Mouse (Mus musculus) small intestine, adult 2 months (tissue): Measurements from ENCODE around the gene Pogk. TPM values are rescaled to one million over a fixed set of nuclear protein-coding genes. Genes with fewer than 3 reads are reported as not detected.

Experiments
- H3K27ac ChIP-seq: fragments of 200-500 bp; 2 replicates; pipeline ENCODE4 v1.5.1; 2012; ENCODE audit warnings: low read depth, low read length, control low read depth, inconsistent platforms; ENCODE audit not compliant: insufficient read depth
- H3K27me3 ChIP-seq: fragments of 200-500 bp; 2 replicates; pipeline ENCODE4 v1.6.1; 2012; ENCODE audit warnings: mild to moderate bottlenecking, moderate library complexity, low read length, inconsistent platforms; ENCODE audit not compliant: control insufficient read depth, insufficient read depth
- H3K36me3 ChIP-seq: fragments of 200-500 bp; 2 replicates; pipeline ENCODE4 v1.6.1; 2012; ENCODE audit warnings: mild to moderate bottlenecking, low read length, control low read depth, inconsistent platforms; ENCODE audit not compliant: control insufficient read depth, insufficient read depth
- H3K4me1 ChIP-seq: fragments of 200-500 bp; 2 replicates; pipeline ENCODE4 v1.6.1; 2012; ENCODE audit warnings: low read length, inconsistent platforms, mixed read lengths; ENCODE audit not compliant: control insufficient read depth, insufficient read depth, insufficient read length
- H3K4me3 ChIP-seq: fragments of 200-500 bp; 2 replicates; pipeline ENCODE4 v1.5.1; 2012; ENCODE audit warnings: low read depth, mild to moderate bottlenecking, control low read depth, inconsistent platforms, low read length, moderate library complexity
- CTCF ChIP-seq: fragments of 200-500 bp; IDR thresholded peaks from 2 replicates; pipeline ENCODE4 v1.5.1; 2012; ENCODE audit warnings: low read depth, mild to moderate bottlenecking, control low read depth, inconsistent platforms, low read length, moderate library complexity, mixed read lengths; ENCODE audit not compliant: insufficient replicate concordance, insufficient read length; ENCODE audit errors: extremely low read depth
- POLR2A ChIP-seq: fragments of 200-500 bp; IDR thresholded peaks from 2 replicates; pipeline ENCODE4 v1.6.1; 2012; ENCODE audit warnings: low read depth, mild to moderate bottlenecking, control low read depth, inconsistent platforms, low read length, moderate library complexity
- WGBS: fragments of 180-500 bp; shearing (Covaris S2); methylation state at CpG from one replicate; pipeline ENCODE4 v1.1.7; 2018; 5-methylcytosine and 5-hydroxymethylcytosine counted together
- polyA plus RNA-seq: library from polyadenylated mRNA; depleted of rRNA; stranded (reverse); fragments of >200 nt; gene quantifications from 2 replicates; pipeline ENCODE4 v1.2.3, GENCODE M21; 2012; rRNA removed

Pogk gene
- 1.4 and 1.7 TPM in 2 replicates for polyA plus RNA-seq

DNA sequence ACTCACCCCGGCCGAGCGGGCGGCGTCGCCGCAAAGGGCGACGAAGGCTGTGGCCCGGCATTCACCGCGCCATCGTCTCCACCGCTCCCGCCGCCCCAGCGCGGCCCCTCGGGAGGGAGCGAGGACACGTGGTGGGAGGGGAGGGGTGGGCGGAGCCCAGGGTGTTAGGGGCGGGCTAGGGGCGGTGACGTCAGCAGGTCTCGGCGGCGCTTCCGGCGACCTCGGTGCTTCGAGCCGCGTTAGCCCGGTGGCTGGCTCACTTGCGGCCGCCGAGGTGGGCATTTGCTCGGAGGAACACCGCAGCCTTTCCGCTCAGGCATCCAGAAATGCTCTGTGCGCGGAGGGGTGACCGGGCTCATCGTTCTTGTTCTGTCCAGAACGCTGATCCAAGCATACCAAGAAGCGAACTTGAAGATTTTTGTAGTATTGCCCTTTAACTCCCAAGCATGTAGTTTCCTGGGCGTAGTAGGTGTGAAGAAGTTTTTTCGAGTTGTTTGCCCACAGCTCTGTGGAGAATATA lies at the start of gene Pogk:
TSS of gene Pogk (minus strand) at position 163 of the 520 bp plus-strand sequence.
- Histone ChIP-seq H3K27me3 (no peaks in the 10 kb centered on the region), H3K4me3 (peak within 1 kb of the TSS; percentile 76), H3K27ac (no peak within 1 kb of the TSS), H3K36me3 (no peaks in the 10 kb centered on the region), H3K4me1 (no peaks in the 10 kb centered on the region)
- TF ChIP-seq CTCF (no peak), POLR2A (no peak; the same call in 1 of the 2 replicates)
- 2% methylated on average over 37 of the region's 49 CpGs for WGBS

- TF ChIP-seq CTCF (no peak), POLR2A (no peak)
- Histone ChIP-seq H3K27ac (no peak overlapping the region), H3K36me3 (no peaks in the 10 kb centered on the region), H3K4me1 (no peaks in the 10 kb centered on the region), H3K4me3 (no peak overlapping the region), H3K27me3 (no peaks in the 10 kb centered on the region)
- WGBS = 87% methylated on average over 3 of the region's 3 CpGs
These were observed 32.3 kb upstream of the Pogk start for GRCm38 (mm10) chr1:166441992-166442391.

- no peaks in the 10 kb centered on the region for H3K4me1 ChIP-seq
- H3K36me3 ChIP-seq = no peaks in the 10 kb centered on the region
- H3K27me3 ChIP-seq = no peaks in the 10 kb centered on the region; the same call in 1 of the 2 replicates
- no peak overlapping the region for H3K4me3 ChIP-seq
- H3K27ac ChIP-seq = no peak overlapping the region
- no peak for TF ChIP-seq POLR2A
- no peak for TF ChIP-seq CTCF
- WGBS = 55% methylated on average over 6 of the region's 6 CpGs
These were observed 29.8 kb upstream of the Pogk start for GRCm38 (mm10) chr1:166439426-166439825.

- WGBS = 40% methylated on average over 10 of the region's 10 CpGs
- H3K27ac ChIP-seq = no peak overlapping the region
- no peaks in the 10 kb centered on the region for H3K36me3 ChIP-seq
- H3K4me1 ChIP-seq = no peaks in the 10 kb centered on the region
- H3K4me3 ChIP-seq = no peak overlapping the region
- H3K27me3 ChIP-seq = no peaks in the 10 kb centered on the region
- no peak for TF ChIP-seq CTCF
- no peak for TF ChIP-seq POLR2A
These were observed 20.3 kb upstream of the Pogk start for GRCm38 (mm10) chr1:166429809-166430431.

GRCm38 (mm10) chr1:166429053-166429452 lies 19.4 kb upstream of the Pogk start:
- Histone ChIP-seq H3K27me3 (no peaks in the 10 kb centered on the region), H3K4me1 (no peaks in the 10 kb centered on the region), H3K27ac (no peak overlapping the region), H3K36me3 (no peaks in the 10 kb centered on the region), H3K4me3 (no peak overlapping the region)
- 59% methylated on average over 3 of the region's 3 CpGs for WGBS
- TF ChIP-seq POLR2A (no peak), CTCF (no peak)

DNA sequence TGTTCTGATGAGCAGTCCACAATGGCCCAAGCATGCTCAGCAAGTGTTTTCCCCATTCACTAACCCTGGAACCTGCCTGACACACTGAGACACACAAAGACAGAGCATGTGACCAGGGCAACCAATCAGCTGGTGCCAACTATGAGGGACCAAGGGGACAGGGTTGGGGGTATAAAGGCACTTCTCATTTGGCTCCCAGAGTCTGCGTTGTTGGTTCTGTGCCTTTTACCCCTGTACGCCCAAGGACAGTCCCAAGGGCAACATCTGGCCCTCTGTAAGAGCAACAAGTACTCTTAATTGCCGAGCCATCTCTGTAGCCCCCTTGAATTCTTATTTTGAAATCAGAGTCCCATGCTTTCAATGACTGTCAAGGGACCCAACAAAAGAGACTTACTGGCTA lies 2.6 kb upstream of the Pogk start:
- WGBS = 96% methylated on average over 3 of the region's 3 CpGs
- Histone ChIP-seq H3K27me3 (no peaks in the 10 kb centered on the region), H3K4me1 (no peaks in the 10 kb centered on the region), H3K36me3 (no peaks in the 10 kb centered on the region), H3K4me3 (no peak overlapping the region), H3K27ac (no peak overlapping the region)
- TF ChIP-seq CTCF = no peak
- no peak for TF ChIP-seq POLR2A

DNA sequence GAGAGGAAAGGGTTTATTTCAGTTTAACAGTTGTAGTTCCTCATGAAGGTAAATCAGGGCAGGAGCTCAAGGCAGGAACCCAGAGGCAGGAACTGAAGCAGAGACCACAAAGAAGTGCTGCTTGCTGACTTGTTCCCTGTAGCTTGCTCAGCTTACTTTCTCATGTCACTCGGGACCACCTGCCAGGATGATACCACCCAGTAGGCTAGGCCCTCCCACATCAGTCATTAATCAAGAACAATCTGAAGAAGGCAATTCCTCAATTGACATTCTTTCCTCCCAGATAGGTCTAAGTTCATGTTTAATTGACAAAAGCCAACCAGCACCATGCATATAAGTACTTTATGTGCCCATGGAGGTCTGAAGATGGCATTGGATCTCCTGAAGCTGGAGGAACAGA lies 1.9 kb upstream of the Pogk start:
- TF ChIP-seq POLR2A = no peak
- no peak for TF ChIP-seq CTCF
- H3K4me1 ChIP-seq = no peaks in the 10 kb centered on the region
- 91% methylated on average over 1 of the region's 1 CpGs for WGBS
- no peaks in the 10 kb centered on the region for H3K27me3 ChIP-seq
- no peaks in the 10 kb centered on the region for H3K36me3 ChIP-seq
- no peak overlapping the region for H3K27ac ChIP-seq
- H3K4me3 ChIP-seq = no peak overlapping the region

DNA sequence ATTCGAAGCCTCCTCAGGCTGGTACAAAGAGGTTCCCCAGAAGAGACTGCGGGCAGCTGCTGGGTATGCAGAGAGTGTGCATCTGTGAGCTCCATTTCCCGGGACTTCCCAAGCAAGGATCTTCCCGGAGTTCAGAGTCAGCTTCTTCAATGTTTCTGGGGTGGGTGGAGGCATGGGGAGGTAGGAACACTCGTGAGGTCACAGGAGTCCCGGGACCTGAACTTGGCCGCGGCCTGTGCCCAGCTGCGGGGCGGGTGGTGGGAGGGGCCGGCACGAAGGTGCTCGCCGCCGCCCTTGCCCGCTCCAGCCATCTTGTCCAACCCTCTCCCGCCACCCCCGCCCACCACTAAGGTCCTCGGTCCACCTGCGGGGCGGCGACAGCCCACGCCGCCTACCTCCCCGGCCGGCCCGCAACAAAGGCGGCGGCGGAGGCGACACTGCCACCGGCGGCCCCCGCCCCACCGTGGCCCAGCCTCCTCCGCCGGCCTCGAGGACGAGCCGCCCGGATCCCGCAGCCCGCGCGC lies 424 bp downstream of the Pogk start:
- H3K4me3 ChIP-seq = peak overlapping the region; percentile 76
- no peak overlapping the region for H3K27ac ChIP-seq
- no peaks in the 10 kb centered on the region for H3K36me3 ChIP-seq
- H3K4me1 ChIP-seq = no peaks in the 10 kb centered on the region
- H3K27me3 ChIP-seq = no peaks in the 10 kb centered on the region
- WGBS = 1% methylated on average over 15 of the region's 45 CpGs
- TF ChIP-seq CTCF (no peak), POLR2A (no peak)
